Mouse (Mus musculus): Measurements from ENCODE around the gene Foxf2.
A peak's percentile ranks its signal among the peaks of the same experiment; 100 is the strongest.

The Foxf2 gene

DNA sequence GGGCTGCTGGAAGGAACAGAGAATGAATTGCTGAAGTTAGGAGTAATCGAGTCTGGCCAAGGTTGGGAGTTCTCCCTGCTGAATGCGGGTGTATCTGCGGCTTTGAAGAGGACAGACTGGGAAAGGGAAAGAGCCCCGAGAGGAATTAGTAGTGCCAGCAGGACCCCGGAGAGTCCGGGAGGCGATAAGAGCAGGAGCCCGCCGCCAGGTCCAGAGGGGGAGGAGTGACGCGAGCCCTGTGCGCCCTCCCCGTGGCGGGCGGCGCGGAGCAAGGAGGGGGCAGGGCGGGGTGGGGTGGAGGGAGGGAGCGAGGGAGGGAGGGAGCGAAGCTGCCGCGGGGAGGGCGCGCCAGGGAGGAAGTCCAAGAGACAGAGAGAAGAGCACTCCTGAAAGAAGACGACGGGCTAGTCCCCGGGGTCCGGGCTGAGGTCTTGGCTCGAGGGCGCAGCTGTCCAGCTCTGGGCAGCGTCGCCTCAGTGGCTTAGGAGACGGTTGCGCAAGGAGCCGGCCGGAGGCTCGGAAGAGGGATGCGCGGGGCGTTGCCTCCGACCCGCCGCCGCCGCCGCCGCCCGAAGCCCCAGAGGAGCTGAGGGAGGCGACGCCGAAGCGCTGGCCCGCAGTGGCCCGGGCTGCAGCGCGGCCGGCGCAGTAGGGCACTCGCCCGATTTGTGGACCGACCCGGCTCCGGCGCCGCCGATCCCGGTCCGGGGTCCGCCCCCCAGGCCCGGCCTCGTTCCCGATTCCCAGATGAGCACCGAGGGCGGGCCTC, at the start of gene Foxf2:
Gene Foxf2, plus strand, starts transcription at position 484 of the 769 bp plus-strand sequence.
- peak; percentile 86 for DNase-seq

- no peak for DNase-seq
Measured at GRCm38 (mm10) chr13:31576696-31577095, 48.9 kb upstream of the Foxf2 start.

- DNase-seq, result no peak
Measured at GRCm38 (mm10) chr13:31577576-31577975, 48.0 kb upstream of the Foxf2 start.

DNA sequence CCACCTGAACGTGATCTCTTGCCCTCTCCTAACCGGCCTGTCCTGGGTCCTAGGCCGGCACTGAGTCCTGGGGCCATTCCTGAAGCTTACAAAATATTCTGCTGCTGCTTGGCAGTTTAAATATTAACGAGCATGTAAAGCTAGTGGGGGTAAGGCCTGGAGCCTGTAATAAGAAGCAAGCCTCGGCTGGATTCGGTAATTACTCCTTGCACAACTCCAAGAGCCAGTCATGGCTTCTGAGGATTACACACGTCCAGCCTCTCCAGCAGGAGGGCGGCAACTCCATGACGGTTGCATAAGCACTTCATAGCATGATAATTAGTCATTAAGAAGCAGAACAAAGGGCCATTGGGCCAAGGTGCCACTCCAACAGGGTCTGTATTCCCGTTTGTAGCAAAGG, 47.2 kb upstream of the Foxf2 start:
- peak; percentile 58 for DNase-seq

GRCm38 (mm10) chr13:31579866-31580265, 45.8 kb upstream of the Foxf2 start:
- DNase-seq, result peak; percentile 50

DNA sequence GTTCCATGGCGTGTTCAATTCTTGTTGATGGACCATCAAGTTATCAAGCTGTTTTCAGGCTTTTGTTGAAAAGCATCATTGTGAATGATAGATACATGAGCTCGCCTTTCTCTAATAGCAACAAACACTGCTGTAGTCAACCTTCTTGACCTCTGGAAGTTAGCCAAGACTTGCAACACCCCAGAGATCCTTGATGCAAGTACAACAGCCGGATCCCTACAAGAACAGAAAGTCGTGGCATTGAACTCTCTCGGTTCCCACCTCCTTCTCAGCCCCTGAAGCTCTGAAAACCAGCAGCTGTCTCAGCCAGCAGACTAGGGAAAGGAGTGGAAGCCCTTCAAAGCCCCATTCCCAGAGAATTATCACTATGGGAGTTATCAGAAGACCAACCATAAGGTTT, 38.3 kb upstream of the Foxf2 start:
- peak; percentile 87 for DNase-seq

GRCm38 (mm10) chr13:31599576-31599975, 26.0 kb upstream of the Foxf2 start:
- DNase-seq, result peak; percentile 76

- DNase-seq, result no peak
Measured at GRCm38 (mm10) chr13:31603964-31604363, 21.7 kb upstream of the Foxf2 start.

DNA sequence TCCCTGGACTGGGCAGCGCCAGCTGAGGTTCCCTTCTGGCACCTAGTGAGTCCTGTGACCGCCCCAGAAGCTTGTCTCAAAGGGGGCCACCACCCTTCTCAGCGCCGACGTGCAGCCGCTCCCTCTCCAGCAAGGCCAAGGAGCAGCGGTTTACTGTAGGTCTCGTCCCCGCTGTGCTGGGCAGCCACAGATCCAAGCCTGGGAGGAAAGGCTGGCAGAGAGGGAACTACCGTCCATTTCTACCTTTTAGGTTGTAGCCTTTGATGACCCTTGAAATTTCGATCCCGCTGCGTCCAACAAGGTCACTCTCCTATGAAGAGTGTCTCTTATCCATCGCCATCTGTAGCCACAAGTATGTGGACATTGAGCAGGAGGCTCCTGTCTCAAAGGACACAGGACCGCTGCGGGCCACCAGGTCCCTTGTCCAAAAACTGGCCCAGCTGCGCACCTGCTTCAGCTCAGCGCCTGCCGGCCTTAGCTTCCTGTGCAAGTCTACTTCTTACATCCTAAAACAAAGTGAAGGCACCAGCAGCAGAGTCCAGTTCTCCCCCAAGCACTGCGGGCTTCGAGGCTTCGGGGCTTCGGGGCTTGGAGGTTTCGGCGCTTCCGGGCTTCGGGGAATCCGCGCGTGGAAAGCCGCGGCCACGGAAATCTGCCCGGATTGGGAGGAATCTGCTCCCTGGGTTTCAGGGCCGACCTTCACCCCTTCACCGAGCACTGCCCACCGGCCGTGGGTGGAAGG, 10.7 kb upstream of the Foxf2 start:
- no peak for DNase-seq

- no peak for DNase-seq
Measured at GRCm38 (mm10) chr13:31615561-31616165, 10.0 kb upstream of the Foxf2 start.

DNA sequence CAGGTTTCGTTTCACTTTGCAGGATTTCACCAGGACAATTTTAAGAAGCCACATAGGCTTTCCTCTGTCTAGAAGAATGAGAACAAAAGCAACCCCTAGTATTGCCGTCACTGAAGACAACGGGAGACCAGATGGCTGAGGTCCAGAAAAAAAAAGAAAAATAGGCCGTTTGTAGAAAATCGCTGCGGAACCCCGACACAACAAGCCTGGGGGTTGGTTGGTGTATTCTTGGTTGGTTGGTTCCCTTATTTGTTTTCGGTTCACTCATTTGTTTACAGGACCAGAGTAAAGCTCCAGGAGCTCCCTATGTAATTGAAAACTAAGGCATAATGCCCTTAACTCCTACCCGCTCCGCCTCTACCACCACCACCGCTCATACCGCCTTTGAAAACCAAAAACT, 7.6 kb upstream of the Foxf2 start:
- DNase-seq, result no peak

DNA sequence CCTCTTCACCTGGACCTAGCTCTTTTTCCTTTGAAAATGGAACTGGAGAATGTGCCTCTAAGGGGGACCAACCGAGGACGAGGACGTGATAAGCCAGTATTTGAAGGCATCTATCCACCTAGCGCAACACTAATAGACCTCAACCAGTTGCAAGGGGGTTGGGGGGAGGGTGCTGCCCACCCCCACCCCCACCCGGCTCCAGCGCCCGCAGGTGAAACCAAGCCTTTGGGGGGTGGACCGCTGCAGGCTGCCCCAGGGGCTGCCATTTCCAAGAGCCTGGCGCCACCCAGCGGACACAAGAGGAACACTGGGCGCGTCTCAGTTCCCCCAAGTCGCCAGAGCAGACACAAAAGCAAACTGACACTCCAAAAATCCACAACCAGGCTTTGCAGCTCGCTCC, 7.2 kb upstream of the Foxf2 start:
- peak; percentile 89 for DNase-seq

- DNase-seq, result peak; percentile 81
Measured at GRCm38 (mm10) chr13:31618919-31619655, 6.5 kb upstream of the Foxf2 start.

DNA sequence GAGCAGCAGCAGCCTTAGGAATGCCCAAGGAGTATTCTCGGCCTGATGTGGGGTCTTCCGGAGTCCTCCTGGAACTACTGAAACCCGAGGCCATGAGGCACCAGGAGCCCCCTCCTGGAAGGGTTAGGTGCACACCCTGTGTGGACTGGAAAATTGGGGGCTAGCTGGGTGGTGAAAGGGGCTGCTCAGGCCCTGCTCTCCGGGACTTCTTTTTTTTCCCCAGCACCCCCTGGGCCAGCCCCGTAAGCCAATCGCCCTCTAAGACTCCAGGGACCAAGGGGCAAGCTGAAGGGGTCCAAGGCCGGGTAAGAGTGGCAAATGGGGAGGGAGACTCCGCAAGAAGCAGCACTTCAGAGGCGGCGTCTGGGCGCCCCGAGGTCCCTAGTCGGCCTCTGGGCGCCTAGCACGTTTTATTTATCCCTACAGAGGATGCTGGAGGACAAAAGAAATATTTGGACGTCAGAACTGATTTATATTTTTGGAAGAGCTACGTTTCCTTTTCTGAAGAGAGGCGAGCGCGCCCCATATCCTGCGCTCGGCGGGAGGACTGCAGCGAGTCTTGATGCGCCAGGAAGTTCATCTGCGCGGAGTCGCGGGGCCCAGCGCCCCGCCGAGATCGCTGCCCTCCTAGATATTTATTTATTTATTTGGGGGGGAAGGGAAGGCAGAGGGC, 5.7 kb upstream of the Foxf2 start:
- peak; percentile 50 for DNase-seq

DNA sequence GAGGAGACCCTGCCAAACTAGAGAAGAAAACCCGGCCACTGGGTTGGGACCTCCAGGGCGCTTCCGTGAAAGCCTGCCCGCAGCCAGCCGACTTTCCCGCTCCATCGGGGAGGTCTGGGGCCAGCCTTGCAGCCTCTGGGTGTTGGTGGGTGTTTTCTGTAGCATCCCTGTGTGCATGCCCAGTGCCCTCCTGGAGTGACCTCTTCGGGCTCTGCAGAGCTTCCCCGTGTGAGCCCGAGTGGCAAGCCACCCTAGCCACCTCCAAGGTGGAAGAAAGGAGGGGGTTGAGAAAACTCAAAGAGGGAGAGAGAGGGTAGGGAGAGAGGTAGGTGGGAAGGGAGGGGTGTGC, 5.1 kb upstream of the Foxf2 start:
- no peak for DNase-seq

DNA sequence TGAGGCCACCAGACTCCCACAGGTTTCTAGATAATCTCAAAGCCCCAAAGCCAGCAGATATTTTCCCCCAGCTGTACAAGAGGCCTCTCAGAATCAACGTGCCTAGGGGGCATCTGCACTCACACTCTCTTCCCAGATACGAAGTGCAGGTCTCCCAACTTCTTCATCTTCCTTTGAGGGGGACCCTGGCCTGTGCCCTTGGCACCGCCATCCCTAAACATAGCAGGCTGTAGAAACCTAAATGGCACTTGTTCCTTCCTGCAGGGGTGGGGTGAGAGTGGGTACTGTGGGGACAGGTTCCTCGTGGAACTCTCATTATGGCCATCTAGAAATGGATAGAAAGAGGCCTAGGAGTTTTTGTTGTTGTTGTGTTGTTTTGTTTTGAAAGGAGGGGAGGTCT, 4.7 kb upstream of the Foxf2 start:
- no peak for DNase-seq

DNA sequence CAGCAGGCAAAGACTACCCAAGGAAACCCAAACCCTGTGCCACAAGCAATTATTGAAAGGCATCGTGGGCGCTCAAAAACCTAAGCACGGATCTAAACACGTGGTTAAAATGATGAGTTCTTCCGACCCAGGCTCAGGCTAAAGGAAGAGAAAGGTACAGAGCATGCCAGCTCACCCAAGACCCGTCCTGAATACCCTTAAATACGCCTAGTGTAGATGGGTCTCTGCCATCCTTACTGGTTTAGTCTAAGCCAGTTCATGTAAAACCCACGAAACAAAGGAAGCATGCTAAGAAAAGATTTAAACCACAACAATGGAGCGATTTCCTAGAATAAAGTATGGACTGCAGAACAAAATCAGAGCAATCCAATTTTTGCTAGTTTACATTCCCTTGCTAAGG, 3.9 kb upstream of the Foxf2 start:
- no peak for DNase-seq

DNA sequence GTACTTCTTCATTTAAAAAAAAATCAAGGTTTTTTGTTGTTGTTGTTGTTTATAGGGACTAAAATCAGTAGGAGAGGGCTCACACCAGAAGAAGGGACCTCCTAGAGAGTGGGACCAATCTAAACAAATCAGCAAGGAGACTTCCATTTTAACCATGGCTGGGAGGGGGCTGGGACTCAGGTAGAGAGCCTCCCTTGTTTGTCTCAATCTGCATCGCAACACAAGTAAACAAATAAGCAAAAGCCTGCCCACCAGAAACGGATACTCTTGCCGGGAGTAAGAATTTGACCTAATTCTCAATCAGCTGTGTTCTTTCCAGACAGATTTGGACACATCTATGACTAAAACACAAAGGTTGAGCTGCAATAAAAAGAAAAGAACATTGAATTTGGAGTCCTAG, 3.2 kb upstream of the Foxf2 start:
- DNase-seq, result no peak

- peak; percentile 6 for DNase-seq
Measured at GRCm38 (mm10) chr13:31623291-31623690, 2.3 kb upstream of the Foxf2 start.

GRCm38 (mm10) chr13:31623906-31624860, 1.4 kb upstream of the Foxf2 start:
- peak; percentile 35 for DNase-seq

DNA sequence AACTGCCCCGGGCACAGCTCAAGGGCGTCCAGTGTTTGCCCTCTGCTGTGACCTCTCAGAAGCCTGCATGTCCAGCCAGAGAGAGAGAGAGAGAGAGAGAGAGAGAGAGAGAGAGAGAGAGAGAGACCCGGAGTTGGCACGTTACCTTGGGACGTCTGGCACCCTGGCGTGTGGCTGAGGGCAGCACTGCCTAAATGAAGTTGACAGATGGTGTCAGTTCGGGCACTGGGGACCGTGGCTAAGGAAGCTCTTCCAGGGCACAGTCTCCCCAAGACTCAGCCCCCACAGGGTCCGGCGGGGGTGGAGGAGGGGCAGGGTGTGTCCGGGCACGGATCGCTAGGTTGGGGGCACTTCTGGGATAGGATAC, 667 bp upstream of the Foxf2 start:
- DNase-seq, result peak; percentile 60

Data from lung, postnatal 10 days (tissue).